Mouse (Mus musculus): ENCODE data around the gene Sh2d2a. TPM values are rescaled to one million over a fixed set of nuclear protein-coding genes. Genes with fewer than 3 reads are reported as not detected.

Sh2d2a gene
- 2.7 and 4.9 TPM in 2 replicates for polyA plus RNA-seq (2012)

GRCm38 (mm10) chr3:87846650-87847110 lies at the start of gene Sh2d2a:
TSS of gene Sh2d2a (plus strand) at chr3:87846755.

DNA sequence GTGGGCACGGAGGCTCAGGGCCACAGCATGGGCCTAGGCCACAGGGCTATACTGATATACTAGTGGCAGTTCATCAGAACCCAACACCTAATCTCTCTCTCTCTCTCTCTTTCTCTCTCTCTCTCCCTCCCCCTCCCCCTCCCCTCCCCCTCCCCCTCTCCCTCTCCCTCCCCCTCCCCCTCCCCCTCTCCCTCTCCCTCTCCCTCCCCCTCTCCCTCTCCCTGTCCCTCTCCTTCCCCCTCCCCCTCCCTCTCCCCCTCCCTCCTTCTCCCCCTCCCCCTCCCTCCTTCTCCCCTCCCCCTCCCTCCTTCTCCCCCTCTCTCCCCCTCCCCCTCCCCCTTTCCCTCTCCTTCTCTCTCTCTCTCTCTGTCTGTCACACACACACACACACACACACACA lies 22.3 kb upstream of the Sh2d2a start, which contains the start of gene Pear1:
Pear1 (minus strand) TSS at position 101 of the 400 bp plus-strand sequence.

GRCm38 (mm10) chr3:87885281-87886003 lies 38.9 kb downstream of the Sh2d2a start, which contains the start of gene Prcc:
TSS of gene Prcc (minus strand) at chr3:87885608.

Other genes with a start within 250 kb of the Sh2d2a start
- gene Arhgef11, start 229.2 kb upstream of the Sh2d2a start, polyA plus RNA-seq (2012) = 4.5 and 4.6 TPM in 2 replicates
- 0.12 and 0.28 TPM in 2 replicates for gene Lrrc71, start 98.1 kb upstream of the Sh2d2a start, polyA plus RNA-seq (2012)
- not detected in 2 replicates for gene Ntrk1, start 51.6 kb upstream of the Sh2d2a start, polyA plus RNA-seq (2012)
- gene Insrr, start 49.8 kb upstream of the Sh2d2a start, polyA plus RNA-seq (2012) = 0.03 and 0.28 TPM in 2 replicates
- gene Pear1, start 22.4 kb upstream of the Sh2d2a start, polyA plus RNA-seq (2012) = 49.7 and 77.3 TPM in 2 replicates
- gene Prcc, start 38.9 kb downstream of the Sh2d2a start, polyA plus RNA-seq (2012) = 82.0 and 91.6 TPM in 2 replicates
- 990 and 1,680 TPM in 2 replicates for gene Hdgf, start 59.6 kb downstream of the Sh2d2a start, polyA plus RNA-seq (2012)
- gene Mrpl24, start 72.8 kb downstream of the Sh2d2a start, polyA plus RNA-seq (2012) = 15.6 and 19.0 TPM in 2 replicates
- 12.1 TPM in 2 replicates for gene Isg20l2, start 83.6 kb downstream of the Sh2d2a start, polyA plus RNA-seq (2012)
- 22.8 and 28.5 TPM in 2 replicates for gene Rrnad1, start 84.0 kb downstream of the Sh2d2a start, polyA plus RNA-seq (2012)
- 0.45 TPM in 1 of 2 replicates, not detected in the other for gene Crabp2, start 101.9 kb downstream of the Sh2d2a start, polyA plus RNA-seq (2012)
- gene Nes, start 124.3 kb downstream of the Sh2d2a start, polyA plus RNA-seq (2012) = 0.15 and 0.16 TPM in 2 replicates
- gene Bcan, start 153.5 kb downstream of the Sh2d2a start, polyA plus RNA-seq (2012) = not detected in 2 replicates
- gene Hapln2, start 180.8 kb downstream of the Sh2d2a start, polyA plus RNA-seq (2012) = not detected in 2 replicates
- 30.3 and 52.8 TPM in 2 replicates for gene Gpatch4, start 196.4 kb downstream of the Sh2d2a start, polyA plus RNA-seq (2012)
- gene Naxe, start 211.7 kb downstream of the Sh2d2a start, polyA plus RNA-seq (2012) = 74.1 and 77.0 TPM in 2 replicates
- not detected in 2 replicates for gene Ttc24, start 231.5 kb downstream of the Sh2d2a start, polyA plus RNA-seq (2012)
- gene Iqgap3, start 235.2 kb downstream of the Sh2d2a start, polyA plus RNA-seq (2012) = 11.2 and 11.5 TPM in 2 replicates

All from megakaryocyte-erythroid progenitor cell, adult 5 weeks (primary cell).